ENCODE assay signal across 1 mouse cellular context in the genomic region with DNA sequence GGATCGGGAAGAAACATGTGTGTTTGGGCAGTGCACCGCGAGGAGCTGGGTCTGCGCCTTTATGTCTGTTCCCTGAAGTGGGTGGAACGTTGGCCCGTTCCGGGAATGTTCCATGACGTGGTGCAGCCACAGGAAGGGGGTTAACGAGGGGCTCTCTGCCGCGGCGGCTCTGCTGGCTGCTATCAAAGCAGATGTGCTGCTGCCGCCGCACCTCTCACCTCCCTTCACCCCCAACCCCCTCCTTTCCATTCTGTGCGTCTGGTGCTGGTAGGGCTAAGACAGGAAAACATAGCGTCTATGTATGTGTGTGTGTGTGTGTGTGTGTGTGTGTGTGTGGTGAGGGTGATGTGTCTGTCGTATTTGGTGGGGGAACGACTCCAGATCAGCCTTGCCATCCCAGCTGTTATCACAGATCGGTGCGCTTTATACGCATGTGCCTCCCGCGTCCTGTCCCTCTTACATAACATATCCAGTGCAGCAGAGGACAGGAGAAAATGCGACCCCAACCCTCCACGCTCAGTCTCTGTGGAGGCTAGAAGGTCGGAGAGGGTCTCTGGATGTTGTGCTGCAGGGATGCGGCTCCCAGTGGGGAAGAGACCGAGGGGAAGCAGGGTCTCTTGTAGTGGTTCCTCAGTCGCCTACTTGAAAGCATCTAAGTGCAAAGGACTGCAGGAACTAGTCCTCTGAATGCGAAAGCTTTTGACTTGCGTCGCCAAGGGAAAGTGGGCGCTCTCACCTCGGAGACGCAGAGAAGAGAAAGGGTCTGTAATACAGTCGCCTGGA.
TF ChIP-seq lines count a peak whose summit lies in the region.

No protein-coding gene starts in this region.

TF ChIP-seq in CH12.LX, 34 proteins besides CTCF, POLR2A, EP300 and RAD21 (continued from another document):
- peak; percentile 33; the same call in 1 of the 2 replicates for TF ChIP-seq NELFE (IDR thresholded peaks at IDR 0.05; ENCODE audit: low read depth, low read length)
- peak; percentile 16 for TF ChIP-seq BHLHE40 (IDR thresholded peaks at IDR 0.05; ENCODE audit: low read depth, low read length)
- no peak for TF ChIP-seq ZMIZ1 (IDR thresholded peaks at IDR 0.05; ENCODE audit: low read depth, low read length)
- no peak for TF ChIP-seq USF2 (conservative IDR thresholded peaks at IDR 0.05; ENCODE audit: low read depth, low read length)
- no peak for TF ChIP-seq ZNF384 (IDR thresholded peaks at IDR 0.05; ENCODE audit: low read depth, low read length)
- no peak for TF ChIP-seq UBTF (IDR thresholded peaks at IDR 0.05; ENCODE audit: low read depth, low read length)
- no peak for TF ChIP-seq ZC3H11A (IDR thresholded peaks at IDR 0.05; ENCODE audit: low read depth, low read length)
- no peak for TF ChIP-seq SMC3 (IDR thresholded peaks at IDR 0.05; ENCODE audit: low read depth, low read length)
- no peak for TF ChIP-seq RCOR1 (conservative IDR thresholded peaks at IDR 0.05; ENCODE audit: low read depth, low read length)
